Mouse (Mus musculus): ENCODE results near the gene Snx30. TPM values are rescaled to one million over a fixed set of nuclear protein-coding genes. Genes with fewer than 3 reads are reported as not detected.

The Snx30 gene
- polyA plus RNA-seq, 1 experiment from 2014 or later: 9.3 TPM

DNA sequence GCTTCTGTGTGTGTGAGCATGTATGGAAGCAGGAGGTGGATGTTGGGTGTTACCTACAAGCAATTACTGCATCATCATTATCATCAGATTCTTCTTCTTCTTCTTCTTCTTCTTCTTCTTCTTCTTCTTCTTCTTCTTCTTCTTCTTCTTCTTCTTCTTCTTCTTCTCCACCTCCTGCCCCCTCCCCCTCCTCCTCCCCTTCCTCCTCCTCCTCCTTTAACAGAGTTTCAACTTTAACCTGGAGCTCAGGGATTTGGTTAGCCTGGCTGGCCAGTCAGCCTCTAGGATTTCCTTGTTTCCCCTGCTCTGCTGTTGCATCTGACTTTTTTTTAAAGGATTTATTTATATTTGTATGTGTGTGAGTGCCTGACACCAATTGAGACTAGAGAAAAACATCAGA is 4.2 kb upstream of the Snx30 start, which contains the start of gene Inip:
Inip (minus strand) TSS at position 101 of the 400 bp plus-strand sequence.
- Histone ChIP-seq H3K9me3 (no peaks in the 10 kb centered on the region), H3K4me3 (no peak within 1 kb of the TSS), H3K4me2 (no peak within 1 kb of the TSS), H3K27ac (no peak within 1 kb of the TSS), H3K27me3 (no peaks in the 10 kb centered on the region), H3K36me3 (no peaks in the 10 kb centered on the region), H3K4me1 (peaks cover 3% of the 10 kb centered on the region), H3K9ac (no peak within 1 kb of the TSS)
- ATAC-seq (ENCODE audit: insufficient number of reproducible peaks, low FRiP score, low TSS enrichment, low read depth): no peak

DNA sequence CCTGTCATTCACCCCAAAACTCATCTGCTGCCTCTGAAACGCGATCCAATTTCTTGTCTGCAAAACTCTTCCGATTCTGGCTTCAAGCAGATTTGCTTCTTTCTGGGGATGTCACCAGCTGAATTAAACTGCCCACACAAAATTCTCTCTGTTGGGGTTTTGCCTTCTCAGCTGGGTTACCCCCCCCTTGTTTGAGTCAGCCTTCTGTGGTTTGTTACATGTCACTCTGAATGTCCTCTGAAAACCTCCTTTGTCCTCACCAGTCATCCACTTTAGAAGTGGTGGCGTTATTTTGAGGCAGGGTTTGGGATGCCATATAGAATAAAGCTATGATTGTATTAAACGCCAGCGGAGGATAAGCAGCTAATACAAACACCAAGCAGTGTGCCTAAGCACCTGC is 3.5 kb upstream of the Snx30 start:
- H3K4me3 ChIP-seq: no peak overlapping the region
- H3K36me3 ChIP-seq: no peaks in the 10 kb centered on the region
- WGBS: 87% methylated on average over 6 of the region's 6 CpGs
- H3K27me3 ChIP-seq: no peaks in the 10 kb centered on the region
- no peak for ATAC-seq (ENCODE audit: insufficient number of reproducible peaks, low FRiP score, low TSS enrichment, low read depth)
- no peak overlapping the region for H3K27ac ChIP-seq
- H3K9ac ChIP-seq: no peak overlapping the region
- H3K4me2 ChIP-seq: no peak overlapping the region
- peaks cover 9% of the 10 kb centered on the region for H3K4me1 ChIP-seq
- H3K9me3 ChIP-seq: no peaks in the 10 kb centered on the region

DNA sequence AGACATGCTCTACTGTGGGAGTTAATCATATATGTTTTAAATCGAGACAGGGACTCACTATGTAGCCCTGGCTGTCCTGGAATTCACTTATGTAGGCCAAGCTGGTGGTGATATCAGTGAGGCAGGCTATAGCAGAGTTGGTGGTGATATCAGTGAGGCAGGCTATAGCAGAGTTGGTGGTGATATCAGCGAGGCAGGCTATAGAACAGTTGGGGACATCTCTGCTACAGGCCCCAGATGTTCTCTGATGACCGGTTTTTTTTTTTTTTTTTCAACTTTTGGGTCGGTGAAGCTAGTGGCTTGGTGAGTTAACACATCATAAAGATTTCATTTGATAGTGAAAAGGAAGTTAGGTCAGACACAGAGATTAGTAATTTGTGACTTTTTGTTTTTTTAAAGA is 2.8 kb upstream of the Snx30 start:
- WGBS: 53% methylated on average over 4 of the region's 4 CpGs
- Histone ChIP-seq H3K9ac (no peak overlapping the region), H3K27ac (no peak overlapping the region), H3K4me2 (no peak overlapping the region), H3K27me3 (no peaks in the 10 kb centered on the region), H3K9me3 (no peaks in the 10 kb centered on the region), H3K36me3 (no peaks in the 10 kb centered on the region), H3K4me1 (peaks cover 12% of the 10 kb centered on the region), H3K4me3 (no peak overlapping the region)
- no peak for ATAC-seq (ENCODE audit: insufficient number of reproducible peaks, low FRiP score, low TSS enrichment, low read depth)

DNA sequence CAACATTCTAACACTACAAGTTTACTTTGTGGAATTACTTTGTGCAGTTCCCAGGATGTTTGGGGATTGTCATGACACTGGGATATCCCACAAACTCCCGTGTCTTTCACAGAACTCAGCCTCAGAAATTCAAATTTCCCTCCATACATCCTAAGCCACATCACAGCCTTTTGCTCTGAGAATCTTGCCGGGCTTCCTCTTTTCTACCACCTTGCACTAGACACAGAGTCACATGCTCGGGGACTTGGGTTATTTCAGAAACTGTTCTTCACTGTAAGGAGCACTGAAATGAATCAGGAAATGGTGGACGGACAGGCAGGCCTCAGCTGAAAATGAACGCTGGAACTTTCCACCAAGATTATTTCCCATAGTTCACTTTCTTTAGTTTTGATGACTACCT is 2.3 kb upstream of the Snx30 start:
- no peak for ATAC-seq (ENCODE audit: insufficient number of reproducible peaks, low FRiP score, low TSS enrichment, low read depth)
- WGBS: 76% methylated on average over 5 of the region's 5 CpGs
- Histone ChIP-seq H3K36me3 (no peaks in the 10 kb centered on the region), H3K27me3 (no peaks in the 10 kb centered on the region), H3K4me1 (peaks cover 13% of the 10 kb centered on the region), H3K27ac (no peak overlapping the region), H3K4me3 (no peak overlapping the region), H3K9me3 (no peaks in the 10 kb centered on the region), H3K9ac (no peak overlapping the region), H3K4me2 (no peak overlapping the region)

DNA sequence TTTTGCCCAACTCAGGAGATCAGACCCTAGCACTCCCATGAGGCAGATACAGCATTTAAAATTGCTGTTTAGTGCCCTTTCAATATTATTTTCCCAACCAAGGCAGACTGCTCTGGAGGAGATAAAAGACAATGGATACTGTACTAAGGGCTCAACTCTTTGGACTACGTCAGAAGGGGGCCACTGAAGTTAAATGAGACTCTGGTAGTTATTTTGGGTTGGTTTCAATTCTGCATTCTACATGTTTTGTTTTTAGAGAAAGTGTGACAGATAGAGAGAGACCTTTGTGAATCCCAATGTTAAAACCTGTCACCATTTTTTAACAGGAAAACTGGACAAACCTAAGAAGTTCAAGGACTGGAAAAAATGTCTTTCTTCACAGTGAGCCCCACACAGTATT is 886 bp upstream of the Snx30 start:
- Histone ChIP-seq H3K9ac (no peak overlapping the region), H3K4me3 (peak overlapping the region; percentile 90; the same call in 1 of the 2 replicates), H3K27me3 (no peaks in the 10 kb centered on the region), H3K4me1 (peaks cover 13% of the 10 kb centered on the region), H3K27ac (no peak overlapping the region), H3K4me2 (peak overlapping the region; percentile 93), H3K36me3 (no peaks in the 10 kb centered on the region), H3K9me3 (no peaks in the 10 kb centered on the region)
- WGBS: 85% methylated on average over 1 of the region's 1 CpGs
- no peak for ATAC-seq (ENCODE audit: insufficient number of reproducible peaks, low FRiP score, low TSS enrichment, low read depth)

DNA sequence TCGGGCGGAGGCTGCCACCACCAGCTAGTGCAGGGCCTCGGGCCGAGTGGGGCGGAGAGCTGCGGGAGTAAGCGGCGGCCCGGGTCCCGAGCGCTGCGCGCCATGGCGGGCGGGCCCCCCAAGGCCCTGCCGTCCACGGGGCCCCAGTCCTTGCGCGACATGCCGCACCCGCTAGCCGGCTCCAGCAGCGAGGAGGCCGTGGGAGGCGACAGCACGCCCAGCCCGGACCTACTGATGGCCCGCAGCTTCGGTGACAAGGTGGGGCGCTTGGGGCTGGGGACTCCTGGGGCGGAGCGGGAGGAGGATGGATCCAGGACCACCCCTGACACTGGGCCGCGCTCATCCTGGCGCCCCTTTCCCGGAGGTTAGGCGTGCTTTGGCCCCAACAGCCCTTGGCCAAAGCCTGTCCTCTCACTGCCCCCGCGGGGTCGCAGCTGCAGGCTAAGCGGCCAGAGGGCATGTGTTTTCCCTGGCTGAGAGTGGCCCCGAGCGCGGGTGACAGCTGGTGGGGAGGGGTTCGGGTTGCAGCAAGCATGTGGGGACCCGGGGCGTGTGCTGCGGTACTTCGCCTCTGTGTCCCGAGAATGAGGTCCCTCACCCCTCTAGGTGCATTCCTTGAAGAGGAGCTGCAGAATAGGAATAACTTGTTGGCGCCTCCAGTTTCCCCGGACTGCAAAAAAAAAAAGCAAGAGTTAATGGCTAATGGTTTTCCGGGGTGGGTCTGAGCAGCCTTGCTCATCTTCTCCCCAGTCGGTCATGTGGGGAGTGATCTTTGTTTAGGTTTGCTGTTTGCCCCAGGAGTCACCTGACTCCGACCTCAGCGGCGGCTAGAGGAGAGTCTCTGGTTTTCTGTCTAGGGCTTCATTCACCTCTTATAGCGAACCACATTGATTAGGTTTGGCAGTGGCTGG is 583 bp downstream of the Snx30 start:
- Histone ChIP-seq H3K9me3 (no peaks in the 10 kb centered on the region), H3K4me3 (peak overlapping the region; percentile 90), H3K36me3 (no peaks in the 10 kb centered on the region), H3K4me1 (peaks cover 13% of the 10 kb centered on the region), H3K27ac (peak overlapping the region; percentile 82), H3K9ac (peak overlapping the region; percentile 77), H3K4me2 (peak overlapping the region; percentile 93), H3K27me3 (no peaks in the 10 kb centered on the region)
- ATAC-seq (ENCODE audit: insufficient number of reproducible peaks, low FRiP score, low TSS enrichment, low read depth): peak; percentile 66
- WGBS: under 1% methylated on average over 48 of the region's 58 CpGs

DNA sequence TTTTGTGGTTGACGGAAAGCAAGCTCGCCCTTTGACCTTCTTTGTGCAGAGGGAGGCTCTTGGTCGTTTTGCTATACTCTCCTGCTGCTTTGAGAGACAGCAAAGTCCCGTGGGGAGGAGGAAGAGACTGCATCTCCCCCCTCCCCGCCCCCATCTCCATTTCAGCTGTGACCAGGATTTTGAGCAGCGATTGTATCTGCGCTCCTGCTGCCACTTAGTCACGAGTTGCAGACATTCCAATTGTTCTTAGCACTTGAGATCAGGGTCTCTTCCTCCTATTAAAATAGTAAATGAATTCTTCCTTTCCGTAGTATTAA is 1.2 kb downstream of the Snx30 start:
- Histone ChIP-seq H3K9me3 (no peaks in the 10 kb centered on the region), H3K4me3 (peak overlapping the region; percentile 90), H3K4me2 (peak overlapping the region; percentile 93), H3K9ac (0 out of 2 replicates have a peak overlapping the region, but pooled peaks have one; percentile 77), H3K4me1 (peaks cover 13% of the 10 kb centered on the region), H3K27ac (no peak overlapping the region), H3K36me3 (no peaks in the 10 kb centered on the region), H3K27me3 (no peaks in the 10 kb centered on the region)
- WGBS: 10% methylated on average over 9 of the region's 9 CpGs
- no peak for ATAC-seq (ENCODE audit: insufficient number of reproducible peaks, low FRiP score, low TSS enrichment, low read depth)

DNA sequence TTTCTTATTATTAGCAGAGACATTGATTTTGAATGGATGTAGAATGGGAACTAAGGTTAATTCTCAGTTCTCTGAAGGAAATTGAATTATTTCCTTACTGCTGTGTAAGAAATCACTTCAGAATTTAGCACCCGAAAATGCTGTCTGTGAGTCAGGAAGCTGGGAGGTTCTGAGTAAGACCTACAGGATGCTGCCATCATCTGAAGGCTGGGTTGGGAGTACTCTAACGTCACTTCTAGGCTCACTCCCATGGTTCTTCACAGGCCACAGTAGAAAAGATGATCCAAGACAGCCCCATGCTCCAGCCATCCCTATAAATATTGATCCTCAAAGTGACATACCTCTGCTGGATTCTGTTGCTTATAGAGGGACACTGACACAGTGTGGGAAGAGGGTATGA is 1.9 kb downstream of the Snx30 start:
- H3K27me3 ChIP-seq: no peaks in the 10 kb centered on the region
- 73% methylated on average over 2 of the region's 2 CpGs for WGBS
- no peak overlapping the region for H3K9ac ChIP-seq
- no peak overlapping the region for H3K27ac ChIP-seq
- H3K4me2 ChIP-seq: no peak overlapping the region
- peaks cover 13% of the 10 kb centered on the region for H3K4me1 ChIP-seq
- H3K9me3 ChIP-seq: no peaks in the 10 kb centered on the region
- no peak for ATAC-seq (ENCODE audit: insufficient number of reproducible peaks, low FRiP score, low TSS enrichment, low read depth)
- H3K4me3 ChIP-seq: no peak overlapping the region
- no peaks in the 10 kb centered on the region for H3K36me3 ChIP-seq

DNA sequence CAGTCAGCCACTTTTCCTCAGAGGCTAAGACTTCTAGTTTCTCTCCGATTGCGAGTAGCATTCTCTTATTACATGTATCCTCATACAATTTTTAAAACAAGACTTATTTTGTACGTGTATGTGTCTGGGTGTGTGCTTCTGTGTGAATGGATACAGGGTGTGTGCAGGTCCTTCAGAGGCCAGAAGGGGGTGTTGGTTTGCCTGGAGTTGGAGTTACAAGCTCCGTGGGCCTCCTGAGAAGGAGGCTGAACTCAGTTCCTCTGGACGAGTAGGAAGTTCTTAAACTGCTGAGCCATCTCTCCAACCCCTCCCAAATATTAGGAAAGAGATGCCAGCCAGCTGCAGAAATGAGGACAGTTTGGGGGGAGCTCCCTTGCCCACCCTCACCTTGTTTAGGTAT is 2.8 kb downstream of the Snx30 start:
- Histone ChIP-seq H3K27ac (no peak overlapping the region), H3K36me3 (no peaks in the 10 kb centered on the region), H3K4me3 (no peak overlapping the region), H3K4me2 (no peak overlapping the region), H3K9me3 (no peaks in the 10 kb centered on the region), H3K9ac (no peak overlapping the region), H3K4me1 (peaks cover 13% of the 10 kb centered on the region), H3K27me3 (no peaks in the 10 kb centered on the region)
- no peak for ATAC-seq (ENCODE audit: insufficient number of reproducible peaks, low FRiP score, low TSS enrichment, low read depth)
- WGBS: 77% methylated on average over 5 of the region's 5 CpGs

DNA sequence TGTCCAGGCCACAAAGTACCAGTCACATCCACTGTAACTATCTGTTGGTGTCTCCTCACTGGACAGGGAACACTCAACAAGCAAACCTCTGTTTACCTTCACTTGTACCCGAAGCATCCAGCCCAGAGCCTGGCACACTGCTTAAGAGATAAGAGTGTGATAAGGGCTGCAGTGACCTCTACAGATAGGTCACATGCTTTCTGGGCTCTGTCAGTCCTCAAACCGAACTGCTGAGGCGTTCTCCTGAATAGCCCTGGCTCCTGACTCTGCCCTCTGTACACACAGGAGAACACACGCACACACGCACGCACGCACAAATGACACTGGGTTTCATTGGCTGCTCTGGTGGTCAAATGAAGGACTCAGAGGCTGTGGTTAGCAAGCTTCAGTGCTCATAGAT is 8.5 kb downstream of the Snx30 start:
- Histone ChIP-seq H3K36me3 (no peaks in the 10 kb centered on the region), H3K4me1 (peaks cover 10% of the 10 kb centered on the region), H3K27me3 (no peaks in the 10 kb centered on the region), H3K9ac (no peak overlapping the region), H3K27ac (no peak overlapping the region), H3K9me3 (no peaks in the 10 kb centered on the region), H3K4me2 (no peak overlapping the region), H3K4me3 (no peak overlapping the region)
- ATAC-seq (ENCODE audit: insufficient number of reproducible peaks, low FRiP score, low TSS enrichment, low read depth): no peak
- 77% methylated on average over 7 of the region's 7 CpGs for WGBS

DNA sequence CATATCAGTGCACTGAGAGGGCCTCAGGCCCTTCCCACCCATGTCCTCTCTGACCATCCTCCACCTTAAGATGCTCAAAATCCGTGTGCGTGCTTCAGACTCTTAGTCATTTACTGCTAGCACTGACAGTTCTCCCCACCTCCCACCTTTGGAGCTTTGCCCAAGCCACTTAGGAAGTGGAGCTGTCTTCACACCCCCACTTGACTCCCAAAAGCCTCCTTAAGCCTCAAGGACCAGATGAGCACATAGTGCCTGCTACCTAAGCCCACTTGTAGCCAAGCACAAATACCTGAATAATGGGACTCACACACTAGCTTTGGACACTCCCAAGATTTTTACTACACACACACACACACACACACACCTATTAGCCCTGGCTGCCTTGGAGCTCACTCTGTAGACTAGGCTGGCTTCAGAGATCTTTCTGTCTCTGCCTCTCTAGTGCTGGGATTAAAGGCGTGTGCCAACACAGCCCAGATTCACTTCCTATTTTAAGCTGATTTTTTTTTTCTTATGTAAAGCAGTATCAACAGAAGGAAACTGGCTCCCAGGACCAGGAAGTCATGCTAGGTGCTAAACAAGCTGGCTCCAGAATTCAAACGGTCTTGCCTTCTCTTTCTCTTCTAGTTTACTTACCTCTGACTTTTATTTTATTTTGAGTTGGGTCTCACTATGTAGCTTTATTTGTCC is 9.6 kb downstream of the Snx30 start:
- Histone ChIP-seq H3K27me3 (no peaks in the 10 kb centered on the region), H3K4me3 (no peak overlapping the region), H3K9ac (no peak overlapping the region), H3K36me3 (no peaks in the 10 kb centered on the region), H3K27ac (no peak overlapping the region), H3K9me3 (no peaks in the 10 kb centered on the region), H3K4me2 (no peak overlapping the region), H3K4me1 (peaks cover 18% of the 10 kb centered on the region)
- 83% methylated on average over 4 of the region's 4 CpGs for WGBS
- no peak for ATAC-seq (ENCODE audit: insufficient number of reproducible peaks, low FRiP score, low TSS enrichment, low read depth)

DNA sequence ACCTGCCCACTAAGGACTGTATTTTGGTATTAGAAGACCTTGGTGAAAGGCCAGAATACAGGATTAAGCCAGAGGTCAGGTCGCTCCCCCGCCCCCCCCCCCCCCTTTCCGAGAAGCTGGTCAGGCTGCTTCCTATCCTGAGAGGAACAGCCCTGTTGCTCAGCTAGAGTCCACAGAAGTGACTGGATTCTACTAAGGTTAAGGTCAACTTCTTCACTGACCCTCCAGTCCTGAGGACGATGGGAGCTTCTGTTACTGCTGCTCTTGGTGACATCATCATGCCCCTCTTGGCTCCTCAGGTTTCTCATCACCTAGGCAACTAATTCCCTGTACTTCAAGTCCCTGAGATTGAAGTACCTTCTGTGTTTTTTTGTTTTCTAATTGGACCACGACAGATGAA is 10.4 kb downstream of the Snx30 start:
- no peak overlapping the region for H3K4me3 ChIP-seq
- H3K27me3 ChIP-seq: no peaks in the 10 kb centered on the region
- no peak overlapping the region for H3K4me2 ChIP-seq
- no peaks in the 10 kb centered on the region for H3K9me3 ChIP-seq
- H3K9ac ChIP-seq: no peak overlapping the region
- WGBS: 73% methylated on average over 5 of the region's 5 CpGs
- no peak for ATAC-seq (ENCODE audit: insufficient number of reproducible peaks, low FRiP score, low TSS enrichment, low read depth)
- peaks cover 18% of the 10 kb centered on the region for H3K4me1 ChIP-seq
- H3K36me3 ChIP-seq: no peaks in the 10 kb centered on the region
- no peak overlapping the region for H3K27ac ChIP-seq

All from limb, embryonic 15.5 days (tissue).